Mouse (Mus musculus) thymus, postnatal 25 days (tissue): ENCODE data around the gene Vmn1r69.

Source experiments
- DNase-seq: peaks from one replicate; pipeline ENCODE4 v3.0.0; 2022

The Vmn1r69 gene

GRCm38 (mm10) chr7:10613559-10613958 lies at the start of gene Vmn1r69:
TSS of gene Vmn1r69 (minus strand) at chr7:10613659.
- no peak for DNase-seq

DNA sequence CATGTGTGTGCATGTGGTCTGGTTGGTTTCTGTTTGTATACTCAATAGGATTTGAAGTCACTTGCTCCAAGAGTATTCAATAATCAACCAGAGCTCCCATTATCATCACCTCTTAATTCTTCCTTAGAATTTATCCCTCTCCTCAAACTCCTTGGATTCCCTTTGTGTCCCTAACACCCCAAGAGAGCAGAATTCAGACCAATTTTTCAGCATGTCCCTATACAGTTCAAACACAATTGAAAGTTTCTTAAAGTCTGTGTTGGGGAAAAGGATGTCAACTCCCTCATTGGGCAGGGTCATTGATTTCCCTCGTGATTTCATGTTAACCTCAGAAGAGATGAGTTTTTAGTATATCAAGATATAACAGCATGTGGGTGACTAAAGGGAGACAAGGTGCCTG lies 17.8 kb upstream of the Vmn1r69 start, which contains the start of gene Vmn1r70:
Gene Vmn1r70 (plus strand): TSS at position 301 of the 400 bp plus-strand sequence.
- no peak for DNase-seq

DNA sequence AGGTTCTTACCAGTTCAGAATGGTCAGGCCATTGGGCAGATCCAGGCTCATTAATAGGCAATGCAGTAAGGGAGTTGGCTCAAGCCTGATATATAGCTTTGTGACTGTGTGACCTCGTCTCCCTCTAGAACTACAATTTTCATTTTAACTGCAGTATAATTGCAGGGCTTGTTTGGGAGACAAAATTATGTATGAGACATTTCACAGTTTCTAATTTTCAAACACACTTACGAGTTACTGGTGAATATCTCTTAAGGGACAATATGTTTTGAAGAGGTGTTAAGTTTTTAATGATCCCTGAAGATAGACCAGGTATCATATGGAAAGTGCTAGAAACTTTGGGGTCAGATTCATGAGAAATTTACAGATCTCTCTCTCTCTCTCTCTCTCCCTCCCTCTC lies 55.1 kb downstream of the Vmn1r69 start, which contains the start of gene Vmn1r68:
Gene Vmn1r68 (minus strand): TSS at position 101 of the 400 bp plus-strand sequence.
- DNase-seq = no peak
